Mouse (Mus musculus): ENCODE measurements around the gene Cep95. TPM values are rescaled to one million over a fixed set of nuclear protein-coding genes. Genes with fewer than 3 reads are reported as not detected.

Cep95 gene
- total RNA-seq, 2 experiments from 2014 or later = 15.6 to 22.0 TPM

DNA sequence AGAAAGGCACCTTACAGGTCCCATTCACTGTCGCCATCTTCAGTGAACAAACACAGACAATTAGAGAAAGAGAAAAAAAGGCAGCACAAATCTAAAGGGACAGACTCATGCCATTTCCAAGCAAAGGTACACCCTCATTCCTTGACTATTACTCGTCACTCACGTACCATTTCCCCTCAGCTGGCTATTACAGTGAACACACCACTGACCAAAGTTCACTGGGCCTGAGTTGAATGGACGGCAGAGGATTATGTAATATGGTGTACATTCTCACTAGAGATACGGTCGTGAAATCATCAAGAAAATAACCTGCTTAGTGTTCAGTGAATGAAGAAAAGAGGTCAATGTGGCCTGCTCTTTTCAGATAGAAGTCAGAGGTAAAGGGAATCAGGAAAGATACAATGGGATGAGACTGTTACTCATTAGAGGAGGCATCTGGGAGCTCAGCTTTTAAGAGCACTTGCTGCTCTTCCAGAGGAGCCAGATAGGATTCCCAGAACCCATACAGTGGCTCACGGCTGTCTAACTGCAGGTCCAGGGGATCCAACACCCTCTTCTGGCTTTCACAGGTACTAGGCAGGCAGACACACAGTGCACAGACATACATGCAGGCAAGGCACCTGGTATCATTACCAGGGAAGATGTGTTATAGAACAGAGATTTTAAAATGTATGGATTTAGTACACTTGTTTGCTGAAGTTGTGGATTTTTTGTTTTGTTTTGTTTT is 23.5 kb downstream of the Cep95 start:
- no peak for ATAC-seq (replicated peaks; ENCODE audit: poor library complexity)

DNA sequence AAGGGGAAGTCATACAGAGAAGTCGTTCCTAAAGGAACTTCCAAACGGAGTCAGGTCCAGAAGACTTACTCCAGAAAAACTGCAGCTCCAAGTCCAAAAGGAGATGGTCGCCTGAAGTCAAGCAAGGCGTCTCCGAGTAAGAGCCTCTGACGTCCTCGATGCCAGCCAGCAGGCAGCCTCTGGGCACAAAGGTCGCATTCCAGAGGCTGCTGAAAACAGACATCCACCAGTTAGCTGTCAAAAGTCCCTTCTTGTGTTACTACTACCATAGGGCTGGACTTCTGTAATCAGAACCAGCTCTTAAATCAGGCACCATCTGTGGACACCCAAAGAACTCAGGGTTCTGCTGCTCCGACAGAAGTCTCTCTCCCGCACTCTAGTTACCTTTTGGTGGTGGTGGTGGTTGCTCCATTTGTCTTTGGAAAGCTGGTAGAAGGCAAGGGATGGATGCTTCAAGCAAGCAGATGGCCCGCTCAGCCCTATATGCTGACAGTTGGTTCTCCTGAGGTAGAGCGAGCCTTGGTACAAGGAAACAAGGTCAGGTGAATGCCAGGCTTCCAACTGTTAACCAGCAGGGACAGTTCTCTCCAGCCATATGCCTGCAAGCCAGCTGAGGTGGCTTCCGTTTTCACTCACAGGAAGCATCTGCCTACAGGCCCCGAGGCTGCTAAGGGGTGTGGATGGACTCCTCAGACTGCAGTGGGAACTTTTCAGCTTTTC is 25.7 kb downstream of the Cep95 start:
- ATAC-seq (replicated peaks; ENCODE audit: poor library complexity) = no peak

DNA sequence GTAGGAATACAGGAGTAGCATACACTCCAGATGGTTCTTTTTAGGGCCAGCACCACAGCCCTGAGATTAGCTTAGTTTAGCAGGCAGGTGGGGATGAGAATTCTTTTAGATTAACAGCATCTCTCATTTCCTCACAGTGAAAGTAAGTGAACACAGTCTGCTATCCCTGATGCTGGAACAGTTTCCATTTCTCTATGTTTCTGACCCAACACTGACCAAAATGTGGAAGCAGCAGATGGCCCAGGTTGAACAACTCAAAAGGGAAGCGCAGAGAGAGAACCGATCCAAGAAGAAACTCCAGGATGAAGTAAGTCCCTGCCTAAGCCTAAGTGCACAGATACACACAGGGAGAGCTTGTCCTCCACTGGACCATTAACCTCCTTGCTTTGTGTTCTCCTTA is 26.3 kb downstream of the Cep95 start:
- ATAC-seq (replicated peaks; ENCODE audit: poor library complexity) = no peak

DNA sequence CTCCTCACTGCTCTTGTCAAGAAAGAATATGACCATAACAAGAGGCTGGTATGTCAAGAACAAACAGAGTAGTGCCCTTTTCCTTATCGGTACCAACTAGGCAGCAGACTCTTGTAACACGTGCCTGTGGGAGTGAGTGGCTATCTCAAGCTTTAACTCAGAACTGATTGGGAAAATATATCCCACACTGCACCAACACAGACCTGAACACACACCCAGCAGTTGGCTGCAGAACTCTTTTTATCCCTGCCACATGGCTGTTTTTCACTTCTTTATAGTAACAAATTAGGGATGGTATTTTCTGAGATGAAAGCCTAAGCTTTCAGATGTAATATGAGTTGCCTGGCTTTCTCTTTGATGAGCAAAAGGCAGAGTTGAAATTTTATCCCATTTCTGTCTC is 26.7 kb downstream of the Cep95 start:
- no peak for ATAC-seq (replicated peaks; ENCODE audit: poor library complexity)

DNA sequence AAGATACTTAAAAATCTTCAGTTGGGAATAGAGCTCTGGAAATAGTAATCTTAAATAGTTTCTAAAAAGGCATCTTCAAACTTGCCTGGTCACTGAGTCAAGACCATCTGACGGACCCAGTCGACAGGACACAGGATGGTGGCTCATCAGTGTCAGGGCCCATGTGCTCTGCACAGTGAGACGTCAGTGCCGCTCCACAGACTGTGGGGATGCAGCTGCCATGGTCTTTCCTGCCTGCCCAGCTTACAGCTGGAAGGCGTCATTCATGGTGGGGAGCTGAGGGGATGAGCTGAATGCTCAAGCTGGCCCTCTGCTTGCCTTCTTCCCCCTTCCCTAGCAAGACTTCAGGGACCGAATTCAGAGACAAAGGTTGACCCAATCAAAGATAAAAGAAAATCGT is 27.3 kb downstream of the Cep95 start:
- no peak for ATAC-seq (replicated peaks; ENCODE audit: poor library complexity)

DNA sequence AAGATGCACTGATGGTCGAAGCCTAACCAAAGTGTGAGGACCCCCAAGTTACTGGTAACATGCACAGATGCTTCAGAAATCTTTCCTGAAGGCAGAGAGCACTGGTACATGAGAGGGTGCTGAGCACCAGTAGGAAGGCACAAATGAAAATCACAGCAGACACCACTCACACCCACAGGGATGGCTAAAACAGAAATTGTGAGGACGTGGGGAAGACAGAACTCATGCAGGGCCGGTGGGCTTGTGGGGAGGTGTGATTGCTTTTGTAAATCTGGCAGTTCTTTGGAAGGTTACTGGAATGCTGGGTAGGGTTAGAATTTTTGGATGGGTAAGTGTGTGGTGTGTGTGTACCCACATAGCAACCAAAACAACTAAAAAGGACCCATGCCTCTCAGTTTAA is 28.1 kb downstream of the Cep95 start:
- no peak for ATAC-seq (replicated peaks; ENCODE audit: poor library complexity)

DNA sequence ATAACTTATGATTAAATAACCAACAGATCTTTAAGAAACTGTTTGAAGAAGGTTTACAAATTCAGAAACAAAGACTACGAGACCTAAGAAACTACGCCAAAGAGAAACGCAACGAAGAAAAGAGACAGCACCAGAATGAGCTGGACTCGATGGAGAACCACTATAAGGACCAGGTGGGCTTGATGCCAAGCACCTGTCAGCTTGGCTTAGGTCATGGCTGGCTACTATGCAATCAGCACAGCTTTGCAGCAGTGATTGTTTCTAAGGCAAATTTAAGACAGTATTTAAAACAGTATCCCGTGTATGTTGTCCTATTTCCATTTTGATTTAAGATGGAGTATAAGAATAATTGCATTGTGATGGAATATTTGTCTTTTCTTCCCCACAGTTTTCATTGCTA is 28.8 kb downstream of the Cep95 start:
- ATAC-seq (replicated peaks; ENCODE audit: poor library complexity) = no peak

DNA sequence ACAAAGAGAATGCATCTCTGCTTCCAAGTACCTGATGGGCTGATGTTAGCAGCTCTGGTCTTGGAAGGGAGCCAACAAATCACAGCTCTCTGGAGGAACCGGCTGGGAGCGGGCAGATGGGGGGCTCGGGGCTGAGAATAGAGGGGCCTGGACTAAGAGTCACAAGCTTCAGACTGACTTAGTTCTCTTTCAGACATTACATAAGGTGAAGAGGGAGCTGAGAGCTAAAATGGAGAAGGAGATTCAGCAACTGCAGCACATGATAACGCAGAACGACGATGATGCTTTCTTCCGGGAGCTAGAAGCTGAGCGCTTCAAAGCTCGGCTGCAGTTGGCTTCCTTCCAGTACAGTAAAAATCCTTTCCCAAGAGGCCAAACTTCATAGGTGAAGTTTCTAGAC is 29.3 kb downstream of the Cep95 start:
- no peak for ATAC-seq (replicated peaks; ENCODE audit: poor library complexity)

DNA sequence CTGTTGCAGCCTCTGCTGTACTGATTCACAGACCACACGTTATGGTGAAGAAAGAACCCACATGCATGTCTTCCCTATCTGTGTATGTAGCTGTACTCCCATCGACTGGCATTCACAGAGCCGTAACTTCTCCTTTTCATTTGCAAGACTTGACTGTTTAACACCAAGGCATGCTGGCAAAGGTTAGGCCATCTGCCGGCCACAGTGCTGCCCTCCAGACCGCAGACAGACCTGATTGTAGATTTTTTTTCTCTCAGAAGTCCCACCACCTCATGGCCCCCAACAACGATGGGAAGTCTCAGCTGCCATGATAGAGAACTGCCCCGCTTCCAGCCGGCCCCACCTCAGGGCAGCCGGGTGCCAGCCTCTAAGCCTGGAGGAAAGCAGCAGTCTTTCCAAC is 30.5 kb downstream of the Cep95 start:
- peak; percentile 91 for ATAC-seq (replicated peaks; ENCODE audit: poor library complexity)

DNA sequence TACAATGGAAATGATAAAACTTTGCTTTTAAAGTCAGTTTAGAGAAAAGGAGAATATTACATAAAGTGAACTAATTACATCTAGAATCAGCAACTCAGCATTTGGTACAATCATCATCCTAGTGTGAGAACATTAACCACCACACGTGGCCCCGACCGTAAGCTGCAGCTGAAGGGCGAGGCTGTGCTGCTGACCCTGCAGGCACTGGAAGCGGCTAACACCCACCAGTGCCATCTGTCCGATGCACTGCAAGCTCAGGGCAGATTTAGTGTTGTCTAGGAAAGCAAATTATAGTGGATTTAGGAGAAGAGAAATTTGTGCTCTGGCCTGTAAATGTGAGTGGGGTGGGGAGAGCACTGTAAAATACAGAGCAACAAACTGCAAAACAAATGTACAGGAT is 31.2 kb downstream of the Cep95 start:
- ATAC-seq (replicated peaks; ENCODE audit: poor library complexity) = no peak

DNA sequence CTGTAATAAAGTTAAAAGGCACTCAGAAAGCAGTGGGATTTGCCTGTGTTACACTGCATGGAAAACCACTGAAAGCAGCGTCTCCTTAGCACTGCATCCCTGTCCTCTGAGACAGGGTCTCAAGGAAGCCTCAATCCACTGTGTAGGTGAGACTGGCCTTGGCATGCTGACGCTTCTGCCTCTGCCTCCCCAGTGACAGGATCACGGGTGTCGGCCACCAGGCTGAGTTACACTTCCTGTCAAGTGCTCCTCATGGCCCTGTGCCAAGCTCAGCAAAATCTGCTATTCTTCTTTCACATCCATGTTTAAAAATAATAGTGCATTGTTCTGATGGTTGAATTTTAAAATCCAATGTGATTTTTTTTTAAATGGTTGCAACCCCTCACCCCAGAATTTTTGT is 31.9 kb downstream of the Cep95 start:
- 0 out of 2 replicates have a peak, but pooled peaks have one; percentile 24 for ATAC-seq (replicated peaks; ENCODE audit: poor library complexity)

DNA sequence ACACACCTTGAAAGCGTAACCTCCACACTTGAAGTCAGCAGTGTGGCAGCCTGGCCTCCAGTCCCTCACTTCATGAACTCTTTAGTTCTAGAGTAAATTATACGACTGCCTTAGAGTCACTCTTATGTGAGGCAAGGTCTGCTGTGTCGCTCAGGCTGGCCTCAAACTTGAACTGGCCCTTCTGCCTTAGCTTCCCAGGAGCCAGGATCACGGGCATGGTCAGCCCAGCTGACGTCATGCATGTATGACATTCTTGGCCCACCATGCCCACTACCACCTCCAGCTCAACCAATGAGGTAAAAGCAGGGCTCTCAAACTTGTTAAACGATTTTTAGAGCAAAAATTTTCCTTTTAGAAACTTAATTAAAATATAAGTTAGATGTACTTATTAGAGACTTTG is 32.3 kb downstream of the Cep95 start:
- no peak for ATAC-seq (replicated peaks; ENCODE audit: poor library complexity)

DNA sequence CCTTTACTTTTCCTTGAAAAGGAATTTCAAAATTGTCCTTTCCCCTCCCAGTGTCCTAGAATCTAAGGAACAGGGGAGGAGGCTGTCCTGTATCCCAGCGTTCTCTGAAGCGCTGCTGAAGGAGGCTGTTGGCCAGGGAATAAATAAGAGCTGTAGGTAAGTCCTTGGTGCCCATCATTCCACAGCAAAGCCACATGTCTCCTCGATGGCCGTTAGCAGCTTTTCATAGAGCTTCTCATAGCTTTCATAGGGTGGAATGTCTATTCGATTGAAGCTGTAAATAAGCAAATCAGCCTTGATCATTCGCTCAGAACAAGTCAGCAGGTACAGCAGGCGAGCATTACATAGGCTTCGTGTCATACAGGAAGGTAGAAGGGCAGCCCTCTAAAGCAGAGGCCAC is 33.4 kb downstream of the Cep95 start:
- no peak for ATAC-seq (replicated peaks; ENCODE audit: poor library complexity)

DNA sequence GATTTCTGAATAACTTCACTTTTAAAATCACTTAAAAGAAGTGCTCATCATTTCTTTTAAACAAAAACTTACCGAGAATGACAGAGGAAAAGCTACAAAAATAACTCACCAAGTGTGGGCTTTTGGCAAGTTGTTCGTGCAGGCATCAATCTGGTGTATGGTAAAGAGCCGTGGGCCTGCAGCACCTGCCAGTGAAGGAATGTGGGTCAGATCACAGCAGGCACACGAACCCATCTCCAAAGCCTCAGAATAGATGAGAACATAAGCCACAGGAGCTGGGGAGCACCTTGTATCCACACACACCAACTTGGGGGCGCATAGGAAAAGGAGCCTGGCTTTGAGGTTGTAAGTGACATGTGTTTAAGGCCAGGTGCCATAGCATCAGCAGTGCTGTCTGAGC is 33.9 kb downstream of the Cep95 start:
- ATAC-seq (replicated peaks; ENCODE audit: poor library complexity) = no peak

DNA sequence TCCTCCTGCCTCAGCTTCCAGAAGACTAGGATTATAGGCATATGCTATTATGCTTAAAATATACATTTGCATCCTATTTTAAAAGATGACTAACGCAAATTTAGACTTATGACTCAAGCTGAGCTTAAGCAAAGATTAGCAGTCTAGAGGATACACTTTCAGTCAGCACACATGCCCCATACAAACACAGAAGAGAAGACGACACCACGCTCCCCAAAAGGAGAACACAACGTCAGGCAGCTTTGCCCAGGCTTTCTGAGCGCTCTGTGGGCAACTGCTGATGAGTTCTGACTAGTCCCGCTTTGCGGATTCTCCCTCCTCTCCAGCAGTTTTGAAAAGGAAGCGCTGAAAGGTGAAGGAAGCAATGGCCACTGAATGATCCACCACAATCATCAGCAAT is 34.7 kb downstream of the Cep95 start:
- no peak for ATAC-seq (replicated peaks; ENCODE audit: poor library complexity)

DNA sequence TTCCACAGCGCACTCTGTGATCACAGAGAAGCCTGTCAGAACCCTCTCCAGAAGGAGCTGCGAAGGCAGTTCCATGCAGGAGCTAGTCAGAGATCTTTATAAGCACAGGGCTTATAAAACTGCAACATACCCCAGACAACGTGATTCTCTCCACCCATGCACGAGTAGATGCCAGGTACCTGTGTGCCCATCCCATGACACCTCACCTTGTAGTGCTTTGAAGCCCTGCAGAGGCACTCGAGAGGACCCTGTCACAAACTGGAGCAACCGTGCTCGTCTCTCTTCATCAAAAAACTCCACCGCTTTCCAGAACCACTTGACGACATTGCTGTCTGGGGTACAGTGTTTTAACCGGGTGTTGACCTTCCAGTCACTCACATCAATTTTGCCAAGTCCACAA is 35.4 kb downstream of the Cep95 start:
- ATAC-seq (replicated peaks; ENCODE audit: poor library complexity) = no peak

DNA sequence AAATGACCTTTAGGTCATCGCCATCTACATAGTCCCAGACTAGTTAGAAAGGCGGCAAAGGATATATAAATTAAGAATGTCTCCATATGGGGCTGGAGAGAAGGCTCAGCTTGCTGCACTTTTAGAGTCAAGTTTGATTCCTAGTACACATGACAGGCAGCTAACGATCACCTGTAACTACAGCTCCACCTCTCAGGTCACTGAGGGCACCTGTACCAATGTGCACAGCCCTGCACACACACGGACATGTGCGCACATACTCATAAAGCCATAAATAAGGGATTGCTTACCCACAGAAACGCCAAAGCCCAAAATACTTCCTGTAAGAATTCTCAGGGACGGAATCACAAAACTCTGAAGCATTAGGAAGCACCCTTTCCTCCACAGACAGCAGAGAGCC is 39.0 kb downstream of the Cep95 start:
- no peak for ATAC-seq (replicated peaks; ENCODE audit: poor library complexity)

DNA sequence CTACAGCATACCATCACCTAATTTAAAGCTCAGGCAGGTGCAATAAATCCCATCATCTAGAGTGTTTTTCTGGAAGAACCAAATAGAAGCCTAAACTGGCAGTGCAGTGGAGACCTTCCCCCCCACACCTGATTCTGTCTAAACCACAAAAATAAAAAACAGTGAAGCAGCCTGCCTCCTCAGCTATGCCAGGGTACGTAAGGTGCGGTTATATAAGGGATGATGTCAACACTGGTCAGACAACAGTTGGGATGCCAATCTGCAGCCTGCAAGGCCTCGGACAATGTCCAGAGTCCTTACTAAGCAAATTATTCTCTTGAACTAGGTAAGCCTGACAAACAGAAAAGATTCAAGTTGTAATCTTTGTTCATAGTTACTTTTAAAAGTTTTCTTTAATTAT is 53.0 kb downstream of the Cep95 start:
- ATAC-seq (replicated peaks; ENCODE audit: poor library complexity) = no peak

DNA sequence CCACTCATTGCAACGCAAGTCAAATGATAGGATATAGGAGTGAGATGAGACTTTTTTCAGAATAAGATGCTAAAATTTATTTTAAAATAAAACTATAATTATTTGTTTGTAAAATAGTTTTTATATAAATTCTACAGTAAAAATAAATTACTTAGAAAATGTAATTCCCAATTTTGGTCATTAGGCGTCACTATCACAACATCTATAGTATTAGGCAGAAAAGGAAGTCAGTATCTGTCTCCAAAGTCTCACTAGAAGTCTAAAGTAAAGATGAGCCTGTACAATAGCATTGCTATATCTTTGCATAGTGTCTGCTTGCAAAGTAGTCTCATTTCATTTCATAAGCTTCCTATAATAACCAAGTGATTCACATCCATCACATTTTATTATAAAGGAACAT is 62.4 kb downstream of the Cep95 start:
- no peak for ATAC-seq (replicated peaks; ENCODE audit: poor library complexity)
